Mouse (Mus musculus) testis, adult 2 months (tissue): Measurements from ENCODE around the gene 5530401A14Rik.

ENCODE experiments used
- CTCF ChIP-seq: fragments of 200-500 bp; IDR thresholded peaks from 2 replicates; pipeline ENCODE4 v1.5.1; 2012; ENCODE audit warnings: low read depth, mild to moderate bottlenecking, inconsistent platforms, low read length, moderate library complexity; ENCODE audit not compliant: control insufficient read depth, insufficient read depth, insufficient replicate concordance
- POLR2A ChIP-seq: fragments of 200-500 bp; IDR thresholded peaks from 2 replicates; pipeline ENCODE4 v1.6.1; 2012; ENCODE audit warnings: low read depth, mild to moderate bottlenecking, inconsistent platforms, low read length, moderate library complexity; ENCODE audit not compliant: control insufficient read depth

- no peak for TF ChIP-seq POLR2A
- no peak for TF ChIP-seq CTCF
These were observed 62.6 kb downstream of the 5530401A14Rik start for GRCm38 (mm10) chr11:81923096-81923495.
